Mouse (Mus musculus) gonadal fat pad, adult 2 months (tissue): ENCODE data around the gene Ltk. TPM values are rescaled to one million over a fixed set of nuclear protein-coding genes. Genes with fewer than 3 reads are reported as not detected.

Experiments used
- DNase-seq: peaks from one replicate; pipeline ENCODE4 v3.0.0-alpha.2; 2012; ENCODE audit warnings: low read depth
- polyA plus RNA-seq: library from polyadenylated mRNA; depleted of rRNA; stranded (reverse); fragments of >200 nt; gene quantifications from 2 replicates; pipeline ENCODE4 v1.2.3, GENCODE M21; 2012; rRNA removed

Gene Ltk
- 0.24 and 0.49 TPM in 2 replicates for polyA plus RNA-seq

DNA sequence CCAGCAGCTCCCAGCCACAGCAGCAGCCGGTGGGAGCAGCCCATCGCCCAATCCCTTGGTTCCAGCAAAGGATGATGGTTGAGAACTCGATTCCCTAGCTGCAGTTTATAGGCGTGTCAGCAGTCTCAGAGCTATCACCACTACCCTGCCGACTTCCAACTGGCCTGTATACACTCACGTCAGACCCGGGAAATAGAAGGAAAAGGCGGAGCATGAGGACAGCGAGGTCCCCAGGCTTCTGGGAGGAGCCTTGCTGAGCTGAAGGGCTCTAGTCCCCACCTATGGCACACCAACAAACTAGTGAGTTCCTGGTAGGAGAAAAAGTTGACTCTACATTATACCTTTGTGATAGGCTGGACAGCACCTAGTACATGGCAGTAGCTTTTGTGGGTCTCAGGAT is at the start of gene Ltk:
Gene Ltk (minus strand): TSS at position 181 of the 400 bp plus-strand sequence.
- no peak for DNase-seq

DNA sequence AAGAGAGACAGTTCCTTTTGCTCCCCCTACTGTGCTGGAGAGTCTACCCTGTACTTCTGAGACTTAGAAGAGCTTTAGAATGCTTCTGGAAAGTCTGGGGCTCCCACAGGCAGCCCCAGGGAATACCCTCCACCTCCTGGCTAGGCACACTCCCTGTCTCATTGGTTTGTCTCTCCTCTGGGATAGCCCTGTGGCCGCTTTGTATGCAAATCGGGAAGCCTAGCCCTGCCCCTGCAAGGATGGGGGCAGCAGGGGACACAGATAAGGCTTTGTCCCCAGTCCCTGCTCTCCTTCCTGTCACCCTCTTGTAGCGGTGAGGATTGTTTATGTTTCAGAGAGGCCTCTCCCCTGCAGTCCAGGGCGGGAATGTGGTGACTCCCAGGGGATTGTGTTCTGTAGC is 48.6 kb upstream of the Ltk start:
- DNase-seq: no peak

DNA sequence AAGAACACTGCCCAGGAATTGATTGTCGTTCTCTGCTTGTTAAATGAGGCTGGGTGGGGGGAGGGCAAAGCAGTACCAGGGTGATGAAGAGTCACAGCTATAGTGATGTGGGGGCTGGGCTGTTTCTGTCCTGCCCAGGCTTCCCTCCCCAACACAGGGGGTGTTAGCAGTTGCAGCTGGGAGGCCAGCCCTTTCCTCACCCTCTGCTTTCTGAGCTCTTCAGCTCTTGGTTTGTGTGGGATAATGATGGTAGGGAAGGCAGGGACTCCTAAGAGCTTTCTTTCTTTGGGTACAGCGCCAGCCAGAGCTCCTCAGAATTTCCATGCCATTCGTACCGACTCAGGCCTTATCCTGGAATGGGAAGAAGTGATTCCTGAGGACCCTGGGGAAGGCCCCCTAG is 48.2 kb upstream of the Ltk start:
- DNase-seq: no peak

DNA sequence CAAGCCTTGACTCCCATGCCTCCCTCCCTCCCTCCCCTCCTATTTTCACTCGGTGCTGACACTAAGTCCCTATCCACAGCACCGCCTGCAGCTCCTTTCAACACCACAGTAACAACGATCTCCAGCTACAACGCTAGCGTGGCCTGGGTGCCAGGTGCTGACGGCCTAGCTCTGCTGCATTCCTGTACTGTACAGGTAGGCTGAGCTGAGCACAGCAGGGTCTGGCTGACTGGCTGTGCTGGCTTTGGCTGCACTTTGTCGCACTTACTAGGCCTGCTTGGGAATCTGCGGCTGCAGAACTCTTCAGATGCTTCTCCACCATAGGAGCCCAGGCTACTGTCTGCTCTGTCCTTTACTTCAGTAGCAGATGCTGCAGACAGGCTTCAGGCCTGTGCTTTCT is 45.3 kb upstream of the Ltk start:
- no peak for DNase-seq

DNA sequence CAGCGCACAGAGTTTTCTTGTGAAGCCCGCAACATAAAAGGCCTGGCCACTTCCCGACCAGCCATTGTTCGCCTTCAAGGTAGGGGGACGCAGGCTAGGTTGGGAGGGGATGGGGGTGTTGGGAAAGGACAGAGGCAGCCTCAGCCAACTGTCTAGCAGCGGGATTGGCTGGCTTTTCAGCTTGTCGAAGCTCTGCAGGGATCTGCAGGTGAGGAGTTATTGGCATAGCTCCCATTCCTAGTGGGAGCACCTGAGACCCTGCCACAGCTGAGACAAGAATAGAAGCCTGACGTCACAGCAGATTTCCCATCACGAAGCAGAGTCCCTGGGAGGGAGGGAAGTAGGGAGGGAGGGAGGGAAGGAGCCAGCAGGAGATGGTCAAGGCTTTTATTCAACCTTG is 44.5 kb upstream of the Ltk start:
- DNase-seq: no peak

DNA sequence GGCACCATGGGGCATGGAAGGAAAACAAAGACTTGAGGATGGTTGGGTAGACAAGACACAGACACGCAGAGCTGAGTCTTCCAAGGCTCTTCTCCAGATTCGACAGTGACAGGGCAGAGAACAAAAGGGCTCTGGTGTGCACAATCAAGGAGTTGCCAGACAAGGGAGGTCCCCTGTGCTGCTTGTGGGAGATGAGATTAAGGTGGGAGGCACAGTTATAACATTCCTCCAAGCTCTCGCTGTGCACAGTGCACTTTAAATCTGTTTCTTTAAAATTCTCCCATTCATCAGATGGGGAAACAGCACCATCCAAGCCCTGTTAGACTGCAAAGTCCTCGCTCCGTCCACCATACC is 44.0 kb upstream of the Ltk start:
- DNase-seq: no peak

DNA sequence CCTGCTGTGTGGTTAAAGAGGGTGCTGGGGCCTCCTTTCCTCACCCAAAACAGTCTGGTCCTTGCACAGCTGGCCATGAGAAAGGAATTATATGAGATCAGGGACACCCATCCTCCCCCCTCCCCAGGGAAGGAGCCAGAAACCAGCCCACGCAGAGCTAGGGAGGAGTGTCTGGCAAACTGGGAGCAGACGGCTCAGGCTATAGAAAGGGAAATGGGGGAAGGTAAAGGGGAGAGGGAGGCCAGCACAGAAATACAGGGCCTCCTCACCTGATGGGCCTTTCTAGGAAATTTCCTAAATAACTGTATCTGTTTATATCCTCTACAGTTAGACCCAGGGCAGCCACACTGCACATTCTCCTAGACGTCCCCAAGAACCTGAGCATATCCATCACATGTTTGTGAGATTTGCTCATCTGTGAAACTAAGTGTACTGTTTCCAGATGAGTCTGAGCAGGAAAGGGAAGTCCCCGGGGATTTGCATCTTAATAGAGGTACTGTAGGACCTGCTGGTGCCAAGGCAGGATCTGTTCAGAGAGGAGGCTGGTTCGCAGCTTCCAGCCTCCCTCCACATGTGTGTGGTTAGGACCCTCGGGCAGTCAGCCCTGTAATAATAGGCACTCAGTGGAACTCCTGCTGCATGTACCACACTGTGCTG is 43.5 kb upstream of the Ltk start:
- no peak for DNase-seq

DNA sequence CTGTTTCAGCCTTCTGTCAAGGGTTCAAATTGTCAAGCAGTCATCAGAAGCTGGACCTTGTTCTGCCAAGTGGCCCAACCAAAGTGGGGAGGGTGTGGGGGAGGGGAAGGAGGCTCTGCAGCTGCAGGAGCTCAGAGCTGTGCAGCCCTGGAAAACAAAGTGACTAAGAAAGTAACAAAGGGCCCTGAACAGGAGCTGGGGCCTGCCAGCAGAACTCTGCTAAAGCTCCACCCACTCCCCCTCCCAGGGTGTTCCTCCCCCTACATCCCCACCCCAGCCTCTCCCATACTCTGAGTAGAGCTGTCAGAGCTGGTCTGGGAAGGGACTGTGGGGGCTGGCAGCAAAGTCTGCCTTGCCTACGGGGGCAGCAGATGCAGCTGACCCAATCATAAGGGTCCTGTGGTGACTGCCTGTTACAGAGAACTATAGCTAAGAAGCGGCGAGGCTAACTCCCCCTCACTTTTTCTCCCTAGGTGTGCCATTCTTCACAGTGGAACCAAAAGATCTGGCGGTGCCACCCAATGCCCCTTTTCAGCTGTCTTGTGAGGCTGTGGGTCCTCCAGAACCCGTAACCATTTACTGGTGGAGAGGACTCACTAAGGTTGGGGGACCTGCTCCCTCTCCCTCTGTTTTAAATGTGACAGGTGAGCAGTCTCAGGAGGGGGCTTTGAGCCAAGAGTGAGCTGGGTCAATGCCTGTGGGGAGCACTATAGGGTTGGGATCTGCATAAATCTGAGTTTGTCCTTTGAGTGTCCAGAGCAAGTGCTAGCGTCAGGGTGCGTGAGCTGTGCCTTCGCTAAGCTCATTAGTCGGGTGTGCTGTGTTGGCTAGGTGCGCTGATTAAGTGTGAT is 42.8 kb upstream of the Ltk start:
- DNase-seq: no peak

DNA sequence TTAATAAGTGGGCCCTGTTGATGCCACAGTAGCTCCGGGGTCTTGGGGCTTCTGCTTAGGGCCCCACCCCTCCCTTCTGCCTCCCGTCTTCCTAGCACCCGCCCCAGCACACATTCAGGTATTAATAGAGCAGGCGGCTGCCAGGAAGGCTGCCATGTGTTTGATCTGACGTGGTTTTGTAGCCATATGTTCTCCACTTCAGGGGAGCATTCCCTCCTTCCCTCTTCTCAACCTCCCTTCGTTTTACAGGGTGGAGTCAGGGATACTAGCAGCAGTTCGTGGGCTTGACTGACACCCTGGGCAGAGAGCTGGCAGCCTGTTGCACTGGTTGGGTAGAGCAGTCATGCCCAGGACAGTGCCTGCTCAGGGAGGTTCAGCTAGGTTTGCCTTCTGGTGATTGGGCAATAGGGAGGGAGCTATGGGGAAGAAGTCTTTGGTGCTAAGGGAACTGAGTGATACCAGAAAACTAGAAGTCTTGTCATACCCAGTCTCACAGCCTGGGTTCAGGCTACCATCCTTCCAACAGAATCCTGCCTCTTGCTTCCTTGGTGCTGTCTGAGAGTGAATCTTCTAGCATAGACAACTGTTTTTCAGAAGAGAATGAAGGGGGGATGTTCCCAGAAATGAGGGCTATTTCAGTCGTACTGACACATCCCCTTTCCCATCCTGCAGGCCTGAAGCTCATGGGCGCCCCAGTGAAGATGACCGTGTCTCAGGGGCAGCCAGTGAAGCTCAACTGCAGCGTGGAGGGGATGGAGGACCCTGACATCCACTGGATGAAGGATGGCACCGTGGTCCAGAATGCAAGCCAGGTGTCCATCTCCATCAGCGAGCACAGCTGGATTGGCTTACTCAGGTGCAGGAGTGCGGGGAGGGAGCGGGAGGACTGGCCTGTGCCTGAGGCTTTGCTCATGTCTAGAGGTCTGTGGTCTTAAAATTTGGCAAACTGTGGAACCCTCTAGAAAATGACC is 40.9 kb upstream of the Ltk start:
- no peak for DNase-seq

DNA sequence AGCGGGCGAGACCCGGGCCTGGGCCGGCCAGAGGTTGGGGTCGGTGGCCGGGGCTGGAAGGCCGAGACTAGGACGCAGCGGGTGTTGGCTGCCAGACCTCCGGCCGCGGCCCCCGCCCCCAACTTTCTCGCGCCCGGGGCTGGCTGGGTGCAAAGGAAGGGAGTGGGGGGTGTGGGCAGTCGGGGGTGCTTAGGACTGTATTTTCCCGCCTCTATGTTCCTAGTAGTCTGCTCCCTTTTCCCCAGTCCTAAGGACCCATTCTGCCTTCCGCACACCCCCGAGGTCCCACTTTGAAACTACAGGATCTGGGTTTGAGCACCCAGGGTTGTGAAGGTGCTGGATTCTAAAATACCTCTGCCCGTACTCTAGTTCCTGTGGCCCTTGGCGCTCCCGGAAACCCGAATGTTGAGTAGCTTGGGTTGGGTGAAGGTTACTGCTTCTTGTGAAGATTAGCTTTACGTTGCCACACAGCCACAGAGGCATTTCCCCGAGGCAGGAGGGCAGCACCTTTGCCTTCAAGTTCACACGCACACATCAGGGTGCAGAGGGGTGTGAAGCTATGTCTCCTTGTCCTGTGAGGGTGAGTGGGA is 39.8 kb upstream of the Ltk start:
- no peak for DNase-seq

DNA sequence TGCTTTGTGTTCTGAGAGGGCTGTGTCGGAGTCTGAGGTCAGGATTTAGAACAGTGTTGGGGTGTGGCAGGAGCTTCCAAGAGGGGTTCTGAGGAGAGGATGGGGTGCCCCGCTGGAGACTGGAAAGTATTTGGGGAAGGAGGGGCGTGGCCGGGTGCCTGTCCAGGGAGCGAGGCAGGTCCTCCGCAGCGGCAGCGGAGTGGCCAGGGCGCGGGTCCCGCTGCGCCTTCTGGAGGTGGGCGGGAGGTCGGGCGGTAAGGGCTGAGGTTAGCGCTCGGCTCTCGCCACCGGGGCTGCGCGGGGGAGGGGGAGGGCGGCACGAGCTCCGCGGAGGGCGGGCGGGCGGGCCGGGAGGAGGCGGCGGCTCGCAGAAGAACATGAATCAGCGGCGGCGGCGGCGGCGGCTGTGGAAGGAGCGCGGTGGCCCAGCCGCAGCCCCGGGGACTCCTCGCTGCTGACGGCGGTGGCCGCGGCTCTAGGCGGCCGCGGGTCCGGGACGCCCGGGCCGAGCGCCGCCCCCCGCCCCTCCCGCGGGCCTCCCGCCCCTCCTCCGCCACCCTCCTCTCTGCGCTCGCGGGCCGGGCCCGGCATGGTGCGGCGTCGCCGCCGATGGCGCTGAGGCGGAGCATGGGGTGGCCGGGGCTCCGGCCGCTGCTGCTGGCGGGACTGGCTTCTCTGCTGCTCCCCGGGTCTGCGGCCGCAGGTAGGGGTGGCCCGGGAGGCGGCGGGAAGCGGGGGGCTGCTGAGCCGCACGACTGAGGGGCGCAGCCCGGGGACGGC is 39.1 kb upstream of the Ltk start:
- no peak for DNase-seq

DNA sequence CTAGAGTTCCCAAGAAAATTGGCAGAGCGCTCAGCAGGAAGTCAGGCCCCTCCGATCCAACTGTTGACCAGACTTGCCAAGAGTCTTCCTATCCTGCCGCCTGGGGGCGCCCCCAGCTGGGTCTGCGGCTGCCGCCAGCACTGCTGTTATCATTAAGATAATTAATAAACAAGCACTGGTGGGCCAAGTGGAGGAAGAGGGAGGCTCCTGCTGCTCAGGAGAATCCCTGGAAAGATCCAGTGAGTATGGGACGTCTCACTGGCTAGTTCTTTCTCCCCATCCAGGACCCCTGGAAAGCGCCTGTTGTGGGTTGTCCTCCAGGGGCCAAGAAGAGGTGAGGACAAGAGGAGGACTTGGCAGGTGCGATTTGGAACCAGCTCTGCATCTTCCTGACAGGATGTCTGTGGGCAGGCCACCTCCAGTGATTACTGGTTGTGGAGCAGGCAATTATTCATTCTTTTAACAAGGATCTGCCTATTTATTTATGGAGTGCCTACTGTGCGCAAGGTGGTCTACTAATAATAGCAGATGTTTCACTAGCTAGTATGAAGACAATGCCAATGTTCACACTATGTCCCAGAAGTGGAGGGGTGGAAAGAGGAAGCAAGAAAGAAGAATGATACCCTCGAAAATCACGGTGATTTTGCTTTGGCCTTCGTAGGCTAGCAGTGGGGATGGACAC is 38.2 kb upstream of the Ltk start:
- no peak for DNase-seq

DNA sequence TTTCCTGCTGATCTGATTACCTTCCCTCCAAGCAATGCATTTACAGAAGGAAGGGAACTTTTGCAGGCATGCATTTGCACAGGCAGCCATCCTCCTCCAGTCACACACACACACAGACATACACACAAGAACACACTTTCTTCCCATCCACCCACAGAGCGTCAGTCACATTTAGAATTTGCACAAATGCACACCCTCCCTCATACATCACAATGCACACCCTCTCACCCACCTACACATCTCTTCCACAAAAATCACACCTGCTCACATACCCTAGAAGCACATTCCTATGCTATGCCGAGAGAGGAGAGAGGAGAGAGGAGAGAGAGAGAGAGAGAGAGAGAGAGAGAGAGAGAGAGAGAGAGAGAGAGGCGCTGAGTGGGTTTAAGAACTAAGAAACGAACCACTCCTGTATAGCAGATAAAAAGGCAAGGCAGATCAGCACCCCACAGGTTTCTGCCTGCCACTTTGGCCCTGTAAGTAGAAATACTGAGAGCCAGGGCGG is 37.1 kb upstream of the Ltk start, which contains the start of gene Tyro3:
Gene Tyro3 (plus strand): TSS at position 455 of the 505 bp plus-strand sequence.
- no peak for DNase-seq

DNA sequence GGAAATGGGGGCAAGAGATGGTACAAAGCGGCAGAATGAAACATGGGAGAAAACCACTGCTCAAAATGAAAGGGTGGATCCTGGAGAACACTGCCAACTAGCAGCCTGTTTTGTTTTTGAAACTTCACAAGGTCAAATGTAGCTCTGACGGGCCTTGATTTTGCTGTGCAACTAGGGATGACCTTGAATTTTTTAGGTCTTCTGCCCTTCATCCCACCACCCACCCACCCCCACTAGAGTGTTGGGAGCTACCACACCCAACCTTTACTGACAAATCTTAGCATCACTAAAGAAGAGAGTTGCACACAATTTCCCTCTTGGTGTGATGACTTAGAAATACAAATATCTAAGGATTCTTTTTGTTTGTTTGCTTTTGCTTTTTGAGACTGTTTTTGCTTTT is 29.8 kb upstream of the Ltk start:
- DNase-seq: no peak

DNA sequence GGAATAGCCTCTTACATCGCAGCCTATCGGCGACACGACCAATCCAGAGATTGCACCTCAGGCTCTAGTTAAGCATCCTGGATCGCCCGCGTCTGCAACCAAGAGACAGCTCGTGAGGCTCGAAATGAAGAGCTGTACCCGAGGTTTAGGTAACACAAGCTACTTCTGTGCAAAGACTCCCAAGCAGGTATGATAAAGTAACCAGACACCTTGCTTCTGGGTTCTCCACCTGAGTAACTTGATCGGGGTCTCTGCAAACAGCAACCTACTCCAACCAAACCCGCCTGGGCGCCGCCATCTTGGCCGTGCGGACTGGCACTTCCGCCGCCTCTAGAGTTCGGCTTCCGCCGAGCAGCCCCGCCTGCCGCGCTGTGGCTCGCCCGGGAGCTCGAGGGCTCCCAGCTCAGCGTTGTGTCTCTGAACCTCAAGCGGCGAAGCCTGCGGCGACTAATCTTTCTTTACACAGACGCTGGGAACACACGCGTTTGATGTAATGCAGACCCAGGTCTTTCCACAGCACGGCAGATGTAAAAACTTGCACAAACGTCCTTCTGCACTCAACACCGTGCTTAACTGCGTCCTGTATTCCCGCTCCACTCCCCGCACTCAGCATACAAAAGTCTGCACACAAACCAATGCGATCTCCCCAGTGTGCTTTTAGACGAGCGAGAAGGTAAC is 27.1 kb upstream of the Ltk start, which contains the start of gene Rpap1:
Gene Rpap1 (minus strand): TSS at position 332 of the 678 bp plus-strand sequence.
- DNase-seq: no peak

DNA sequence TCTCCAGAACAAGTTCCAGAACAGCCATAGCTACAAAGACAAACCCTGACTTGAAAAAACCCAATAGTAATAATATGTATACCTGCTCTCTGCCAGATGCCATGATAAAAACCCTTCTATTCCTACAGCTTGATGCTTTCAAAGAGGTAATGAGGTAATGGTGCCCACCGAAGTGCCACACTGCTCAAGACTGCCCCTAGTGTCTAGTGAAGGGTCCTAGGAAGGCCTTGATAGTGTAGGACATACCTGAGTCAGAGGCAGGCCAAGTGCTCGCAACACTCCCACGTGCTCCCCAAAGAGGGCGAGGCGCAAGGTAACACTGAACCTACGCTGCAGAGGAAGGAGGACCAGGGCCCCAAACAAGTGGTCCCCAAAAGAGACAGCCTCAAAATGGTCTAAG is 7.0 kb upstream of the Ltk start:
- DNase-seq: no peak

DNA sequence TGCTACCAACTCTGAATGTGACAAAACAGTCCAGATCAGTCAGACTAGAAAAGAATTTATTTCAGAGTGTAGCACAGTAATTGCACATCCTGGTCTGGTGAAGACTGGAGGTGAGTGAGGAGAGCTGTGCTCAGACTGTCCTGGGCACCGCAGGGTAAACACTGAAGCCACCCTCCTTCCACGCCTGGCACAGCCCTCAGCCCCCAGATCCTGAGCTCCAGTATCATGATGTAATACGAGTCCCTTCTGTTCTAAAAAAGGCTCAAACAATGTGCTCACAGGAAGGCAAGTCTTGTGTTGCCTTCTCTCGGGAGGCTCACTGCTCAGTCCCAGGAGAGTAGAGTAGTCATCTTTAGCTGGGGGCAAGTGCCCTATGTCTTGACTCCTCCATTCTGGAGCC is 3.7 kb upstream of the Ltk start:
- DNase-seq: no peak

DNA sequence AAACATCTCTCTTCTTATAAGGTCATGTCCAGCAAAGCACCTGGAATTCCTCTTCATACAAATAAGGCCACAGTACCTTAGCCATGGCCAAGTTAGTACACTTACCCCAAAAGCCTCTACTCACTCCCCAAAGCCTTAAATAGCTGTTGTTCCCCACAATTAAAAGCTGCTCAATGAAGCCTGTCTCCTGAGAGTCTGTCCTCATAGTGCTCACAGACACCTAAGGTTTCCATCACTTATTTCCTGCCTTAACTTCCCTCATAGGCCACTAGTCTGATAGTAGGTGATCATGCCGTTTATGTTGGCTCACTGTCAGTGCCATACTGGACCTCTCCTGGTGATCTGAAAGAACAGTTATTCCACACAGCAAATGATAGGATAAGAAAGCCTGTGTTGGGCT is 2.0 kb upstream of the Ltk start:
- no peak for DNase-seq
